Mouse (Mus musculus) fibroblast of lung, adult 2 months (primary cell): ENCODE data around the gene Rab19.
A peak's percentile ranks its signal among the peaks of the same experiment; 100 is the strongest.
"Not testable (repeated sequence)": the region's sequence is repeated elsewhere in the genome, so short reads cannot be mapped to it uniquely, and the experiment has no call there.

Source experiments
- DNase-seq: peaks from one replicate; pipeline ENCODE4 v3.0.0-alpha.2; 2011; ENCODE audit warnings: low read depth

The Rab19 gene

DNA sequence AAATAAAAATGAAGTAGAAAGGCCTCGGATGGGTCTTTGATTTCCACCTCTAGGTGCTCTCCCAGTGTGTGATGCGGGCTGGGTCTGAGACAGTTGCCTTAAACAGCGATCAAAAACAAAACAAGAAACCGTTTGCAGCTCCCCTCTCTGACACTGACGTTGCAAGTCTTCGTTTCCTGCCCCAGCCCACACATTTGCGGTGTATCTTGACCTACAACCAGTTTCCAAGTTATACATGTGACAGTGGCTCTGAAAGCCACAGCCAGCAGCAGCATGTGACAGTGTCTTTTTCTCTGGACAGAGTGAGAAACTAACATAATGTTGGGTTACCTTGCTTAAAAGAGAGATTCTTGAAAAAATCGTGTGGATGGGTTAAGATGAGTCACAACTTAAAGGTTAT lies 1.2 kb upstream of the Rab19 start:
- no peak for DNase-seq

DNA sequence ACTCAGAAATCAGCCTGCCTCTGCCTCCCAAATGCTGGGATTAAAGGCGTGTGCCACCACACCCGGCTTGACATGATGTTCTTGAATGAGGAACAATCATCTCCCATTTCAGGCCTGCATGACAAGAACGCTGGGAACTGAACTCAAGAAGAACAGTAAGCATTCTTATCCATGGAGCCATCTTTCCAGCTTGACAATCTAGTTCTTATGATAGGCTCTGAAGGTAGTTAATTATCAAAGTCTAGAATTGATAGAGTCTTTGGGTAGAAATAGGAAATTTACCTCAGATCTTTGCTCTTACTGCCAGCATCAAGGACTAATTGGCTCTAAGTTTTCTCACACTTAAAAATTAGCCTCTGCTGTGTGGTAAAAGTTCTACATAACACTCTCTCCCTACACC lies 699 bp upstream of the Rab19 start:
- DNase-seq, result no peak

DNA sequence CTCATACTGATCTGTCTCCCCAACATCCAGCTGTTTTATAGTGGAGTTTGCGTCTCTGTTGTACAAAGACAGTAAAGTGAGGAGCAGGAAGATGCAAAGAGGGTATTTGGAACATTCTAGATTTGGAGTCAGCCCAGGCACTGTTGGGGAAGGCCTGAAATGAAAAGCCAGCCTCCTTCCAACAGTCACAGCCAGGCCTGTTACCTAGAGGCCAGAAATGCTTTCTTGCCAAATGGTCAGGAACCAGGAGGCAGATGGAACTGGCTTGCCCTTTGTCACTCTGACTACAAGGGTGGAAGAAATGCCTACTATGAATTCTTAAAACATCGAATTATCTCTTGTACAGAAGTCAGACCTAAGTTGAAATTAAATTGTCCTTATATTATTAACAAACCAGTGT lies 9.0 kb downstream of the Rab19 start:
- DNase-seq, result no peak

DNA sequence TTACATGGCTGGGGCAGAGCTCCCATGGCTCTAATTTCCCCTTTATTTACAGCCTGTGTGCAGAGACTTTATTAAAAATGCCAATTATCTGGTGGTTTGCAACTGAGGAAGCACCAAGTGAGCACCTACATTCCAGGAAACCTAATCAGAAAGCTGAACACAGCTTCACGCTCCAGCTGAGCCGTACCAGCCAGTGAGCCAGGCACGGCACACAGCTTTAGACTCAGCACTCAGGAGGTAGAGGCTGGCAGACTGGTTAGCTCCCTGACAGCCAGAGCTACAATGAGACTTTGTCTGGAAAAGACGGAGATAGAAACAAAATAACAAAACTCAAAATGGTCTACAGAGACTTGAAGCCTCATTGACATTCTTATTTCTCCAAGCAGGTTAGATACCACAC lies 14.5 kb downstream of the Rab19 start:
- DNase-seq, result no peak

DNA sequence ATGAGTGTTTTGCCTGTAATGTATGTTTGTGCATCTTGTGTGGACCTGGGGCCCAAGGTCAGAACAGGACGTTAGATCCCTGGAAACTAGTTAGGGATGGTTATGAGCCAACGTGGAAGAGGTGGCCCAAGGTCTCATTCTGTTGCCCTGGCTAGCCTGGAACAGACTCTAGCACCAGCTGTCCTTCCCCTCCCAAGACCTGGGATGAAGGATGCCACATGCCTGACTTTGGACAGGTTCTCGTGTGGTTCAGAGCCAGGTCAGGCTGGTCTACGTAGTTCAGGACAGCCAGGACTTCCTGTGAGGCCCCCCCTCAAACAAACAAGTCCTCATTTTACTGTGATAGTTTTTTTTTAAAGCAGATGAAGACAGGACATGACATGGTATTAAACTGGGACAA lies 14.9 kb downstream of the Rab19 start:
- DNase-seq, result no peak

DNA sequence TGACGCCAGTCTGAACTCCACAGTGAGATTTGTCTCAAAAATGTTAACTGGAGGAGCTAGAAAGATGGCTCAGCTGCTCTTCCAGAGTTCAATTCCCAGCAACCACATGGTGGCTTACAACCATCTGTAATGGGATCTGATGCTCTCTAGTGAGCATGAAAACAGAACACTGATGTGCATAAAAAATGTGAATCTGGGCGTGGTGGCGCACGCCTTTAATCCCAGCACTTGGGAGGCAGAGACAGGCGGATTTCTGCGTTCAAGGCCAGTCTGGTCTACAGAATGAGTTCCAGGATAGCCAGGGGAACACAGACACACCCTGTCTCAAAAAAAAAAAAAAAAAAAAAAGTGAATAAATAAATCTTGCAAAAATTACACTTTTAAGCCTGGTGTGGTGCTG lies 16.1 kb downstream of the Rab19 start:
- no peak for DNase-seq

DNA sequence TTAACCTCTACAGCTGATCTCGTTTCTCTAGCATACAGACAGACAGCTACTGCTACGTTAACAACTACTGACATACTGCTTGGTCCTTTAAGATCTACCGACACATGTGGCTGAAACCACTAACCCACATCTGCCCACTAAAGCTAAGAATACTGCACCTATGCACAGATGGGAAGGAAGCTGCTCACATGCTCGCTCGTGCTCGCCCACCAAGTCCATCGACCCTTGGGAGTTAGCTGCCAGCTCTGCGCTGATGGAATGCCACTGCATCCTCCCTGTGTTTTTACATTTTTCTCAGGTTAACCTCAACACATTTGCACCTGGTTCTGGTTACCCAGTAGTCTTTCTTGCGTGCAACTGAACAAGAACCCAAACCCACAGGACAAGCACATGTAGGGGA lies 17.4 kb downstream of the Rab19 start:
- no peak for DNase-seq

DNA sequence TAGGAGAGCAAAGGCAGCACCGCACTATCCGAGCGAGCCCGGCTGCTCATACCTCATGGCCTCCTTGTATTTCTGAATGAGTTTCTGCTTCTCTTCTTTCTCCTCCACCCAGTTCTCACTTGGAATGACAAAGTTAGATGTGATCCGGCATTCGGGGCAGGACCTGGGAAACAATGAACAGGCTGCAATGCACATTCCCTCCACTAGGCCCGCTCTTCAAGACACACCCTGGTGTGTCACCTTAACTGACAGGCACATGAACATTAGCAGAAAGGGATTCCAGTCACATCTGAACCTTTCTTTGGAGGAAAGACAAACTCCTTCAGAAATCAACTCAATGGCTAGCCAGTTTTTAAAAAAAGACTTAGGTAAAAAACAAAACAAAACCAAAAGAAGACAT lies 19.4 kb downstream of the Rab19 start:
- no peak for DNase-seq

DNA sequence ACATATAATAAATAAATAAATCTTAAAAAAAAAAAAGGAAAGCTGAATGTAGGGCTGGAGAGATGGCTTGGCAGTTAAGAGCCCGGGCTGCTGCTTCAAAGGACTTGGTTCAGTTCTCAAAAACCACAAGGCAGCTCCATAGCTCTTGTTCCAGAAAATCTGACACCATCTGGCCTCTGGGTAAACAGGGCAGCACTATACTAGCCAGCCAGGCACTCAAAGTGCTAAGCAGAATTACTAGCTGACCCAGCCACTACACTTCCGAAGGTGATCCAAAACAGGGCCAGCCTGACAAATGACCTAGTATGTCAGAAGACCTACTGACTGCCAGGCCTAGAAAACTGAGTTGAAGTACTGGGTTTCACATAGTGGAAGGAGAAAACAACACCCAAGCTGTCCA lies 22.2 kb downstream of the Rab19 start:
- peak; percentile 29 for DNase-seq

DNA sequence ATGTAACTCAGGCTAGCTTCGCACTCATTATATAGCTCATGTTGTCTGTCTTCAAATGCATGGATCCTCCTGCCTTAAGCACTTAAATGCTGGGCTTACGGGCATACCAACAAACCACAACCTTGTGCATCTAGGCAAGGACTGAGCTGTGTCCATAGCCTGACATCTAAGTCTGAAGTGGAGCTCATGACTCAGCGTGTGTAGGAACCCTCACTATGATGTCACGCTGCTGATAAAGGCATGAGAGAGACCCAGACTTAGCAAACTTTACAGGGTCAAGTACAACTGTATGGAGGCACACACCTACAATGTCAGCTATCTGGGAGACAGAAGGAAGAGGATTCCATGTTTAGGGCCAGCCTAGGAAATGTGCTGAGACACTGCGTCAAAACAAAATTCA lies 25.5 kb downstream of the Rab19 start:
- no peak for DNase-seq

DNA sequence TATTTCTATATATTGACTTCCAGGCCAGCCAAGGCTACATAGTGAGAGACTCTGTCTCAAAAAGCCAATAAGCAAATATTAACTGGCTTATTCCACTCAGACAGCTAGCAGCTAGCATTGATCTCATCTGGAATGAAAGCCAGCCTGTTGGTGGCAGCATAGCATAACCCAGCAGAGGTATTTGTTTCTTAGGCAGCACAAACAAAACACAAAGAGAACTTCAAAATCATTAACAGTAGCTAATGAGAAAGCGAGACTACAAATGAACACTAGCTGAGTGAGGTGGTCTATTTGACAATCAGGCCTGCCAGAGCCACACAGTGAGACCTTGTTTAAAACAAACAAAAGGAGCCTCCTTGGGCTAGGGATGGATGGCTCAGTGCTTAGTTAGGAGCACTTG lies 33.1 kb downstream of the Rab19 start:
- DNase-seq, result no peak

DNA sequence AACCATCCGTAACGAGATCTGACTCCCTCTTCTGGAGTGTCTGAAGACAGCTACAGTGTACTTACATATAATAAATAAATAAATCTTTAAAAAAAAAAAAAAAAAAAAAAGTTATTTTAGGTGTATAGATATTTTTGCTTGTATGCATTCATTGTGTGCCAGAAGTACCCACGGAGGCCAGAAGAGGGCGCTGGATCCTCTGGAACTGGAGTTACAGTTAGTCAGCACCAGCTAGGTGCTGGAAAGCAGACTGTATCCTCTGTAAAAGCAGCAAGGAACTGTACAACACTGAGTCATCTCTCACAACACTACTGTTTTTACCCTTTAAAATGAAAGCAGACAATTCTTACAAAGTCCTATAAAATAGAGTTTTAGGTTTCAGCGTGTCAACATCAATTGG lies 34.8 kb downstream of the Rab19 start:
- DNase-seq, result peak; percentile 61

DNA sequence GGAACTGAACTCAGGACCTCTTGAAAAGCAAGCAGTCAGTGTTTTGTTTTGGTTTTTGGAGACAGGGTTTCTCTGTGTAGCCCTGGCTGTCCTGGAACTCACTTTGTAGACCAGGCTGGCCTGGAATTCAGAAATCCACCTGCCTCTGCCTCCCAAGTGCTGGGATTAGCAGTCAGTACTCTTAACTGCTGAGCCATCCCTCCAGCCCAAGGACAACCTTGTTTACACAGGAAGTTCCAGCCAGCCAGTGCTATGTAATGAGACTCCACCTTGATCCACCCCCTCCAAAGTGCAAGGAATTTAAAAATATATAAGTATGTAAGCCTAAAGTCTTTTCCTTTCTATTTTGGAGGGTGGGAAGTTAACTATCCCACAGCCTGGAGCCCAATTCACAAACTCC lies 35.7 kb downstream of the Rab19 start:
- DNase-seq, result not testable (repeated sequence)

DNA sequence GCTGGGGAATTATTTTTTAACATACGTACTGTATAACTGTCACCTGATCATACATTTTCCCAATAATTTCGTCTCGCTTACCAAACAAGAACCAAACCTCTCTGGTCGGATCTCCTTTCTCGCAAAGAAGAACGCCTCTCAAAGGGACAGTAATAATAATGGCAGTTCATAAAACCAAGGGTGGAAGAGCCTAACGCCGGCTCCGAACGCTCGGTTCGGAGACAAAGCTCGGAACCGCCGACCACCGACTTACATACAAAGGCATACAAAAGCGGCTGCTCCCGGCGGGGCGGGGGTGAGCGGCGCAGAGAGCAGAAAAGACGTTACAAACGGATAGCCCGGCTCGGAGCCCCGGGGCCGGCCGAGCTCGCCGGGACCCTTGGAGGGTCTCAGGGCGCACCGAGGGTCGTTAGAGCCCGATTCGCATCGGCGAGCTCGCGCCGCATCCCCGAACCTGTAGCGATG lies 38.4 kb downstream of the Rab19 start:
- DNase-seq, result no peak

DNA sequence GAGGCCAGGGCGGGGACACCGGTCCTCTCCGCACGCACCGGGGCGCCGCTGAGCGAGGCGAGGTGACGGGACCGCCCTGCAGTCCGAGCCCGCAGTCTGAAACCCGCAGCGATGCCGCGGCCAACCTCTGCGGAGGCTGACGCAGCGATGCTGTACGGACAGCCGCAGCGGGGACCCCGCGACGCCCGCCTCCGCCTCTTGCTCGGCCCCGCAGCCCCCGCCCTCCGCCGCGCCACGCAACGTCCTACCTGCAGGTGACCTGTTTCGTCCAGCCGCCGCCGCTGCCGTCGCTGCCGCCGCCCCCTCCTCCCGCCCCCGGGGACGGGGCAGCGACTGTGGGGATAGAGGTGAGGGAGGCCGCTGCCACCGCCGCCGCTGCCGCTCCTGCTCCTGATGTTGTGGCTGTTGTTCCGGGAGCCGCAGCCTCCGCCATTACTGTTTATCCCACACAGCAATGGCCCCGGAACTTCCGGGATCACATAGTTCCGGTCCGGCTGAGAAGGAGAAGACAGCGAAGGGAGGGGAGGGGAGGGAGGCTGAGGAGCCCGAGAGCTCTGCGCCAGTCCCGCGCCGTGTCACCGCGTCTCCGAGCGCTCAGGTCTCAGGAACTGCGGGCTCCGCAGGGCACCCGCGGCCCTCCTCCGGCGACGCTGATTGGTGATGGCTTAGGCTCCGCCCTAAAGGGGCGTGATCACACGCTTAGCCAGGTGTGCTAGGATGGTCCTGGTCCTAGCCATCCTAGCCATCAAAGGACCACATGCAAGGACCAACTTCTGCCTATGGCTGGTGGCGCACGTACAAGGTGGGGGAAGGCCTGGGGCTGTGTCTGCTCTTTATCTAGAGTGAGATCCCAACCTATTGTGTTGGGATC lies 39.1 kb downstream of the Rab19 start, which contains the start of gene Mkrn1:
Gene Mkrn1, minus strand, starts transcription at position 612 of the 871 bp plus-strand sequence.
- peak; percentile 33 for DNase-seq

DNA sequence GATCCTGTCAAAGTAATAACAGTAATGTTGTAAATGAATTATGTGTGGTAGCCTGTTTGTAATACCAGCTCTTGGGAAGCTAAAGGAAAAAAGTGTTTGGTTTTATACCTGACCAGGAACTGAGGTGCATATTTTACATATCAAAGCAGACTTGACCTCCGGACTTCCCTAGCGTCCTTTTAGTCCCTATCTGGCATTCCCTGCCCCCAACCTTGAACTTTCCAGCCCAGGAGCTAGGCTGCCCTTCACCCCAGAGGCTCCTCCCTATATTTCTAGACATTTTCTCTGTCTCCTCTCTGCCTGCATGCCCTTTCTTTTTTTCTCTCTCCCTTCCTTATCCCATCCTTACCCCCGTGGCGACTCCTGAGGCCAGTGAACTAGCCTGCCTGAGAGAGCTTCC lies 39.9 kb downstream of the Rab19 start:
- no peak for DNase-seq

DNA sequence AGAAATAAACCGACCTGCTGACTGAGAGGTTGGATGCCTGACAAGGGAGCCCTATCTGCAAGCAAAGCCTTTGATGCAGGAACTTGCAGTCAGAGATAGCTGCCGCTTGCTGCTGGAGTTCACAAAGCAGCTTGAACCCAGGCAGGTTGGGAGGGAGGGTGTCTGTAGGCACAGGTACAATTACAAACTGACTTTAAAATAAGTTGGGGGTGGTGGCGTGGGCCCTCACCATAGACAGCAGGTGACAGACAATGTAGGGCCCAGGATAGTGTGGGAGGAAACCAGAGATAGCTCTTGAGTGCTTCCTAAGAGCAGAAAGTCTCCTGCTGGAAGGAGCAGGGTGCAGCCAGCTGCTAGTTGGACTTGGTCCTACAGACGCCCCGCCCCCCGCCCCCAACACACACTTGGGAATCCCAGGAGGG lies 42.2 kb downstream of the Rab19 start:
- DNase-seq, result no peak

DNA sequence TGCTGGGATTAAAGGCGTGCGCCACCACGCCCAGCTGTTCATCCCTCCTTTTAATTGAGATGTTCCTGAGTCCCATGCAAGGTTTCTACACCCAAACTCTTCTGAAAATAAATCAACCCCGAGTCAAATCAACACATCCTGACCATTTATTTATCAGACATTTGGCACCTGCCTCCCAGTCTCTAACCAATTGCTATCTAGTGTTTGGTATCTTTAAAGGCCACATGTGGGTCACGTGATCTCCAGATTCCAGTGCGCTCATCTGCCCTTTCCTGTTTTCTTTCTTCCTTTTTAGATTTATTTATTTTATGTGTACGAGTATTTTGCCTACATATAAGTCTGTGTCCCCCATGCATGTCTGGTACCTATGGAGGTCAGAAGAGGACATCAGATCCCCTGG lies 42.7 kb downstream of the Rab19 start:
- DNase-seq, result no peak

DNA sequence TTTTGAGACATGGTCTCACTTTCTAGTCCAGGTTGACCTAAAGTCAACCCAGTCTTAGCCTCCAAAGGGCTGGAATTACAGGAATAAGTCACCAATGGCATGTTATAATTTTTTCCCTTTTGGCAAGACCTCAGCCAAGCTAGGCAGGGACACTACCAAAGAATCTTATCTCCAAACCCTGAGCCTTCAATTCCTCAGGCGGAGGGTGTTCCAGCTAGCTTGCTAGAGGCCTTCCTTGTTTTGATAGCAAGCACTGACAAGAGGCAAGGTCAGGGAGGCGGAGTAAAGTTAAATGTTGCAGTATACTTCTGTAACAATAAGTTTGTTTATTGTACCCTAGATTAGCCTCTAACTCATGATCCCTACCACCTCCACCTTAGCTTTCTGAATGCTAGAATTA lies 44.2 kb downstream of the Rab19 start:
- DNase-seq, result no peak

DNA sequence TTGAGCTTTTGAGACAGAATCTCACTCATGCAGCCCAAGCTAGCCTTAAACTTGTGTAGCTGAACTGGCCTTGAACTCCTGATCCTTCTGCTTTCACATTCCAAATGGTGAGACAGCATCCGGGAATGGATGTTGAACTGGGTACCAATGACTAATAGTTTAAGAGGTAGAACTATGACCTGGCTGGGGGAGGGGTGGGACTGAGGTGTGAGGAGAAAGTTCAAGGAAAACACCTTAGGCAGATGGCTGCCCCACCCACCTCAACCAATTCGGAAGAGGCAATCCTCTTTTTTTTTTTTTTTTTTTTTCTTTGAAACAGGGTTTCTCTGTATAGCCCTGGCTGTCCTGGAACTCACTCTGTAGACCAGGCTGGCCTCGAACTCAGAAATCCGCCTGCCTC lies 45.8 kb downstream of the Rab19 start:
- no peak for DNase-seq

DNA sequence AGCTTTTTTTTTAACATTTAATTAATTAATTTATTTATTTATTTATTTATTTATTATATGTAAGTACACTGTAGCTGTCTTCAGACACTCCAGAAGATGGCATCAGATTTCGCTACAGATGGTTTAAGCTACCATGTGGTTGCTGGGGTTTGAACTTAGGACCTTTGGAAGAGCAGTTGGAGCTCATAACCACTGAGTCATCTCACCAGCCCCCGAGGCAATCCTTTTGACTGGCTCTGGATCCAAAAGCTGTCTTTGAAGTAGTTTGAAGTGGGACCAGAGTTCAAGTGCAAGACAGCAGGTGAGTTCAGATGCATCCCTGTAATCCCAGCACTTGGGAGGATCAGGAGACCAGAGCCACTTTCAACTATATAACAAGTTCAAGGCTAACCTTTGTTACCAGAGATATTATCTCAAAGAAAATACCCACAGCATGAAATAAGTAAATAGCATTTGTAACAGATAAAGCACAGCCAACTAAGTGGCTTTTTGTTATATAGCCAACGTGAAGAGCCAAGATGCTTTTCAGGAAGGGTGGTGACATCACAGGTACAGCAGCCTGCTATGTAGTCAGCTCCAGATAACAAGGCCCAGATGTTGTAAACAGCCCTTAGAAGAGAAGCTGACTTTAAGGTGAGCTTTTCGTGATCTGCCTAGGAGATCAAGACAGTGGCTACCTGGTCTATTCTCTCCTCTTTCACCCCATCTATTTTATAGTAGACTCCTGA lies 46.5 kb downstream of the Rab19 start:
- no peak for DNase-seq

DNA sequence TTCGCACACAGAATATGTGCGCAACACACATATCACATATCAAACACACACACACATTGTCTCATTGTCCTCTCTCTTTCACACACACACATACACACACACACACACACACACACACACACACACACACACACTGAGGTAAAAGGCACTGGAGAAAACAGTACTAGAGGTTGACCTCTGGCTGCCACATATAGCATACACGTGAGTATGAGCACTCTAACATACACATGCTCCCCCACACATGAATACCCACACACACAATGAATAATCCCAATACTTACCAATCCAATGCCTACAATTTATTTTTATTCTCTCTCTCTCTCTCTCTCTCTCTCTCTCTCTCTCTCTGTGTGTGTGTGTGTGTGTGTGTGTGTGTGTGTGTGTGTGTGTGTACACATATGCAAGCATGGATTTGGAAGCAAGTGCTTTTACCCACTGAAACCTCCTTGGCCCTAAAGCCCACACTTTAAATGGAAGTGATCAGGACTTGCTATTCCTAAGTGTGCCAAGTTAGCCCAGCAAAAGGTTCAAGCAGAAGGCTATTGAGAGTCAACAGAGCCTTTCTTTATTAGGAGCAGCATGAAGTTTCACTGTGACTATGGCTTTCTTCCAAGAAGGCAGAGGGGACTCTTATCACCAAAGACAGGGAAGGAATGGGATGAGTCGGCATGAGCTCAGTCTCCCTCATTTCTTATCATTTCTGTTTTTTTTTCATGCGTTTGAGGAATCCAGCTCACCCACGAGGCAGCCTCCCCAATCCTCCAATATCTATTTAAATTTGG lies 48.2 kb downstream of the Rab19 start:
- DNase-seq, result no peak

DNA sequence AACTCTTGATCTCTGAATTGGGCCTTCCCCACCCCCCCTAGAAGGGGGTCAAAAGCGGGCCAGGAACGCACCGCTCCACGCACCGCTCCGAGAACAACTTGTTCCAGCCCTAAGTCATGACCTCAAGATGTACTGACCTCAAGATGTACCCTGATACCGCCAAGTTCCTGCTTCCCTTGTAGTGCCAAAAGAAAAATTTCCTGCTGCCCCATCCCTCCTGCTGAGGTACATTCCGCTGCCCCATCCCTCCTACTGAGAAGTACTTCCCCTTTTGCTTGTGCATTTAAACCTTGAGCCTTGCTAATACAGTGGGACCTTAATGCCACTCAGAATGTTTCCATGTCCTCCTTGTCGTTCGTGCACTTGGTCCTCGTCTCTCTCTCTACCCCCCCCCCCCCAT lies 49.7 kb downstream of the Rab19 start:
- DNase-seq, result no peak
